Mouse (Mus musculus) CD4-positive, CD25-positive, alpha-beta regulatory T cell, adult 2 months (primary cell): ENCODE results near the gene Gla.

Source experiments
- DNase-seq: peaks from one replicate; pipeline ENCODE4 v3.0.0-alpha.2; 2012; ENCODE audit warnings: low read depth, low spot score

Gene Gla

GRCm38 (mm10) chrX:134588997-134589396 is 11.9 kb downstream of the Gla start:
- DNase-seq = no peak

- DNase-seq = no peak
These were observed 12.7 kb downstream of the Gla start for GRCm38 (mm10) chrX:134588261-134588660.

DNA sequence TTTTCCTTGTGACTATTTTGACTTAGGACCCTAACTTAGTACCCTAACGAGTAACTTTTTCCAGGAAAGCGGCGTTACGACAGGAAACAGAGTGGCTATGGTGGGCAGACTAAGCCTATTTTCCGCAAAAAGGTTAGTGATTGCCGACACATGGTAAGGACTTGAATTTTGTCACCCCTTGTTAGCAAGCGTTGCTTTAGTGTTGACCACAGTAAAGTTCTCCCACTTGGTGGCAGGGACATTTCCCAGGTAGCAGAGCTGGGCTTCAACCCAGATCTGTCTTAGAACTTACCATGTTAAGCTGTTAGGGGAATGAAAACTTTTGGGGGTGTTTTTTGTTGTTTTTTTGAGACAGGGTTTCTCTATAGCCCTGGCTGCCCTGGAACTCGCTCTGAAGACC is 14.5 kb downstream of the Gla start:
- no peak for DNase-seq

DNA sequence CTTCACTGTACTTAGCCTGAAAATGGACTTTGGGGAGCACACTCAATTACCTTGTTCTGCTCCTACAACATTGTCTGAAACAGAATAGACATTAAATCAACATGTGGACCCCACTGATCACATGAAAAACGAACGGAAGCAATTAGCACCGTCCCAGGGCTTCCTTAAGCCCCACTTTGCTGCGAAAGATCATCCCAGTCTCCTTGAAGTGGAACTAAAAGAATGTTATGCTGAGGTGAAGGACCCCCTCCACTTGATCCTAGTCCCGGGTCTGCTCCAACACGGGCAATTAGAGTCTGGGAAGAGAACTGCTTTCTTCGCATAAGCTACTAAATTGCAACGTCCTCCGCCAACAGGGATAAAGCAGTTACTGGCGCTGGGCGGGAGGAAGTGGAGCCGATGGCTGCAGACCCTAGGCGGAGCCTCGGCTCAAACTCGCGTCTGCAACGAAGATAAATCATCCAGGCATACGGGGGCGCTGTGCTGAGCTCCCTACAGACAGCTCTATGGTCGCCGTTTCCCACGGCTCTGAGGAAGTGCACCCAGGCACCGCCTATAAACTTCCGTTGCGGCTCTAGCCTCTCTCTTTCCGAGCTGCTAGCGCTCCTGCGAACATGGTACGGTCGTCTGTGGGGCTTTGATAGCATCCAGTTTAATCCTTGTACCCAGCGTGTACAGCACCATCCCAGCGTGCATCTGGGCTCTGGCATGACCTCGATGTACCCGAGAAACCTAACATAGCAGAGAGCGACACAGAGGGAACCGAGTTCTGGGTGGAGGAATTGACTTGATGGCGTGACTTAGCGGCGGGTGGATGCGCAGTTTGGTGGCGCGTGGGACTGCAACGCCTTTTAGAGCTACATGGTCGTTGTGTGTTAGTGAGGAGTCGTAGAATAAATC is 15.6 kb downstream of the Gla start, which contains the start of gene Rpl36a:
Rpl36a (plus strand) TSS at position 552 of the 900 bp plus-strand sequence.
- DNase-seq = peak; percentile 95

DNA sequence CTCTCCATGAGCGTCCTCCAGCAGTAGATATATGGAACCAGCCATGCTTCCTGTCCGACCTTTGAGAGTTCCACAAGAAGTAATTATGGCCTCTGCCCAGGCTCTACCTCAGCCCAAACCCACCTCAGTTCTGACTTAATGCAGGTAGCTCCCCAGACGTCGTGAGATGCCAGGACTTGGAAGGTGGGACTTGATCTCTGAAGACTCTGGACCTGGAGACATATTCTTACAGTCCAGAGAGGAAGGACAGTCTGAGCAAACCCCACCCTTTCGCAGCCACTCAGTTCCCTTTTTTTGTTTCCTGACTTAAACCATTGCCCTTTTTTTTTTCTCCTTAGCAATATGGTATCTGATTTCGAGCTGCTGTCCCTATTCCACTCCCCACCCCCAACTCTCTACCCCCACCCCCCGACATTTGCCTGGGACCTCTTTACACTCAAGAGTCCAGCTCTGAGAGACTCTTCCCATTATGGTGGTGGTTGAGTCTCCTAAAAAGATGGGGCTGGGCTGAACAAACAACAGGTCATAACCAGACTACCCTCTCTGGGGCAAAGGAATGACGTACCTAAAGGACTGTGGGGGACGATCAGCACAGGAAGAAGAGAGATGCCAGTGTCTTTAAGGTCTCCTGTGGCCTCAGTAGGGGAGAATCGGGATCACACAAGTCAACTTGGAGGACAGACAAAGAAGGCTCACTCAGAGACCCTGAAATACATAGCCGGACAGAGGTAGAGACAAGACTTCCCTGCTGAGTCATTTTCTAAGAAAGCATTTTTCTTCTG is 17.8 kb downstream of the Gla start, which contains the start of gene Btk:
Btk (minus strand) TSS at position 683 of the 782 bp plus-strand sequence.
- DNase-seq = no peak

- no peak for DNase-seq
These were observed 18.7 kb downstream of the Gla start for GRCm38 (mm10) chrX:134582270-134582669.

DNA sequence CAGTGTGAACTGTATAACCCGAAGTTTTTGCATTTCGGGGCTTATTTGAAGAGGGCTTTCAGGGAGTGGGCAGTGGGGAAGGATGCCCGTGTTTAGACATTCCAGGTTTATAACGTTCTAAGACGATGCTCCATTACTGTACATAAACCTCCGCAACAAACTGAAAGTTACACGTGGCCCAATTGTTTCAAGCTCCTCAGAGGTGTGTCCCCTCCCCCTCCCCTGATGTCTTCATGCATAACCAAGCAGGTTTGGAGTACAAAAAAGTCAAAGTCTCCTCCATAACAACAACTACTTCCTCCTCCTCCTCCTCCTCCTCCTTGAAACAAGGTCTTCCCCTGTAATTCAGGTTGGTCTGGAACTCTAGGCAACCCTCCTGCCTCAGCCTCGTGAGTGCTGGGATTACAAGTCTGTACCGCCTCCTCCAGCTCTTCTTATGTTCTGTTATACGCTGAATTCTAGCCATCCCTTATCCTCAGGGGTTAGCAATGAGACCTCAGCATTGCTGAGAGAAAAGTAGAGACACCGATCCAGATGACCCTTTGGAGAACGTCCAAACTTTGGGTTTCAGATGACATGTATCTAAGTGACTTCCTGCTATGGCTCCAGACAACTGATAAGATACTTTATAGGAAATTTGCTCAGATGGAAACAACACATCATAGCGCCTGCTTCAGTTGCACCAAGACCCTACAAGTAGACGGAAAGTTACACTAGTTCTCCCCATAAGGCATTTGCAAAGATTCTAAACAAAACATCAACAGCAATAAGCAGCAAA is 20.2 kb downstream of the Gla start:
- no peak for DNase-seq

DNA sequence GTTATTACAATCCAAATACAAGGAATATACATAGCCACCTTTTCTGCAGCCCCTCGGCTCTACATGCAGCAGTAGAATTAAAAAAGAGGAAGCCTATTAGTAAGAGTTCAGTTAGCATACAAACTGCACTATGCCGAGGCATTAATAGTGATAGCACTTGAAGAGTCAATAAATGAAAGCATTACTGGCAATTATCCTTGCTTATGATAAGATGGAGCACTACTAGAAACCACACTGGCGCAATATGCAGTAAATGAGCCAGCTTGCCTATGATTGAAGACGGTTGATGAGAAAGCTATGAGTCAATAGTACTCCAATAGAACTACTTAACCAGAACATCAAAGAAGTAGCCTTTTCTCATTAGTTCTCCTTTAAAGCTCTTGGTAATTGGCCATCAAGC is 23.0 kb downstream of the Gla start:
- no peak for DNase-seq

- DNase-seq = peak; percentile 60
These were observed 34.2 kb downstream of the Gla start for GRCm38 (mm10) chrX:134566536-134567222.

DNA sequence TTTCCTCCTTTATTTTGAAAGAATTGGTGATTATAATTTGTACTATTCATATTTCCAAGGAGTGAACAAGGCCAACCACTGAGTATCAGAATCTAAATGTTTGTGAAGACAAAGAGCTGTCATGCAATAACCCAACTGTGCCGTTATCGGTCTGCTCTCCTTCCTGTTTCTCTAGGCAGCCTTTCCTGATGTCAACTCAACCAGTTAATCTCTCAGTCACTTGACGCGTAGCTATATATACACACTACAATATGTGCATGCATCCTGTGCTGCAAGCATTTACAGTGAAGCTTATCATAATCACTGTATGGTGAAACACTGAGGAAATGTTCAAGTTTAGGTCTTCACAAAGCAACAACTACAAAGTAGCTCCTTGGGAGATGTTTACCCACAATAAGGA is 36.6 kb downstream of the Gla start:
- DNase-seq = peak; percentile 27

DNA sequence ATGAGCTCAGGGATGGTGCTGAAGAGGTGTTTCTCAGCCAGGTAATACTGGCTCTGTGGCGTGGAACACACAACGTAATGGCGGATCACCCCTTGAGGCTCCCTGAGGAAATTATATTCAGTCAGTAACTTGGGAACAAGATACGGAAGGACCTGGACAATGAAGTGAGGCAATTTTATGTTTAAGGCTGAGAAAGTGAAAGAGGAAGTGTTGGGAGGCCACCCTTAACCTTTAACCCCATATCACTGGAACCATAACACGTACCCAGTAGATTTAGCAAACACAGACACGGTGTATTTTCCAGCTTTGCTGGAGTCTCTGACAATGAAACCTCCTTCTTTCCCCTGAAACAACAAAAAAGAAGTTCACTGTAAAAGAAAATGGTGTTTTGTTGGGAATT is 46.5 kb downstream of the Gla start:
- DNase-seq = no peak

DNA sequence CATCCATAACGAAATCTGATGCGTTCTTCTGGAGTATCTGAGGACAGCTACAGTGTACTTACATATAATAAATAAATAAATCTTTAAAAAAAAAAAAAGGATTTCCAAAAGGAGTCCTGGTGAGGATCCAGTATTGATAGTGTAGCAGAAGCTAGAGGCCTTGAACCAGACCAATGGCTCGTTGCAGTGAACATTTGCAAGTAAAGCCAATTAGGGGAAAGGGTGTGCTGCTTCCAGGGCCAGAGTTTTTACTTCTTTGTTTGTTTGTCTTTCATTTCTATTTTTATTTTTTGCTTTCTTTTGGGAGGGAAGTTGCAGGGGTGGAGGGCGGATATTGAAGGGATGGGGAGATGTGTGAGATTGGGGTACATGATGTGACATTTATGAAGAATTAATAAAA is 47.6 kb downstream of the Gla start:
- no peak for DNase-seq

- peak; percentile 64 for DNase-seq
These were observed 50.0 kb downstream of the Gla start for GRCm38 (mm10) chrX:134550903-134551302.

GRCm38 (mm10) chrX:134547330-134547729 is 53.6 kb downstream of the Gla start:
- no peak for DNase-seq

GRCm38 (mm10) chrX:134541955-134542308 is 59.0 kb downstream of the Gla start:
- no peak for DNase-seq

DNA sequence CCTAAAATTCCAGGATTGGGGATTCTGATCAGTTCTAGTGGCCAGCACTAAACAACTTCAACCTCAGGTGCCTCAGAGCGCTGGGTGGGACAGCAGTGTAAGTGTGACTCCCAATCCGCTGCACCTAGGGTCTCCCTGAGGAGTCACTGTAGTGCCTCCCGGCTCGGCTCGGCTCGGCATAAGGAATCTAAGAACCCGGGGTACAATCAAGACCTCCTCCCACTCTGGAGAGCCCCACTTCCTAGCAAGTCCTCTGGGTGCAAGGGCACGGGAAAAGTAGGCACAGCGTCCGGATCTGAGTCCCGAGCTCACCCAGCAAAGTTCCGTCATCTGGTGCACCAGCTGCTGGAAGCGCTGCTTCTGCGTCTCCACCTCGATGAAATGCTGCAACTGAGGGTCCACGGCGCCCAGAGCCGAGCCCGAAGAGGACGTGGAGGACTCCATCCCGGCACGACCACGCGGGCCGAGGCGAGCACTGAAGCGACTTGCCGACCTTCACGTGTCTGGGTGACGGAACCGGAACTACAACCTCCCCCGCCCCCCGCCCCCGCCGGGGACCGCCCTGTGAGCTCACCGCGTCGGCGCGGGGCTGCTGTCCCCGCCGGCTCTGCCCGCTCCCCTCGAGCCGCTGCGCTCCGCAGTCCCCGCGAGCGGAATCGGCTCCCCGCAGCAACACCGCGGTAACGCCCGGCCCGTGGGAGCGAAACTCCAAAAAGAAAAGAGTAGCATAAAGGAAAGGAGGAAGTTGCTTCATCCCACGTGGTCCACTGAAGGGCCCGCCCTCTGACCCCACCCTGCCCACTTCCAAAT is 59.6 kb downstream of the Gla start, which contains the start of gene Timm8a1:
Timm8a1 (minus strand) TSS at position 721 of the 810 bp plus-strand sequence.
- DNase-seq = peak; percentile 77

- peak; percentile 35 for DNase-seq
These were observed 60.4 kb downstream of the Gla start for GRCm38 (mm10) chrX:134540414-134541135.

DNA sequence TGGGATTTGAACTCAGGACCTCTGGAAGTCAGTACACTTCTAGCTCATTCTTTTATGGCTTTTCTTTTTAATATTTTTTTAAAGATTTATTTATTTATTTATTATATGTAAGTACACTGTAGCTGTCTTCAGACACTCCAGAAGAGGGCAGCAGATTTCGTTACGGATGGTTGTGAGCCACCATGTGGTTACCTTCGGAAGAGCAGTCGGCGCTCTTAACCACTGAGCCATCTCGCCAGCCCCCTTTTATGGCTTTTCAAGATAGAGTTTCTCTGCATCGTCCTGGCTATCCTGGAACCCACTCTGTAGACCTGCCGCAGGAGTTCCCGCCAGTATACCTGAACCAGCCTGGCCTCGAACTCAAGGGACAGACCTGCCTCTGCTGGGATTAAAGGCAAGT is 61.1 kb downstream of the Gla start:
- peak; percentile 74 for DNase-seq
